Mouse (Mus musculus): ENCODE results near the gene Syt12. TPM values are rescaled to one million over a fixed set of nuclear protein-coding genes. Genes with fewer than 3 reads are reported as not detected.

Syt12 gene
- total and polyA plus RNA-seq, 3 experiments: not detected

GRCm38 (mm10) chr19:4396081-4396997 lies 80.9 kb downstream of the Syt12 start:
- peak; percentile 68 for DNase-seq (ENCODE audit: low read depth, low spot score)
- Histone ChIP-seq H3K79me2 (ENCODE audit: control insufficient read depth, insufficient read depth, low read length, poor library complexity) (peaks cover 47% of the 10 kb centered on the region), H3K36me3 (ENCODE audit: control insufficient read depth in 1 of 2, insufficient read depth in 2 of 2, low read length in 2 of 2) (peaks cover 7 to 39% of the 10 kb centered on the region in 2 experiments; a peak in 3 of 4 replicates), H3K27me3 (ENCODE audit: control insufficient read depth in 1 of 2, insufficient read depth in 2 of 2, low read length in 2 of 2) (no peaks in the 10 kb centered on the region), H3K4me3 (ENCODE audit: control insufficient read depth in 1 of 2, insufficient read depth in 1 of 2, low read depth in 2 of 2, low read length in 2 of 2) (peak overlapping the region; percentile 77 to 91), H3K9me3 (replicated peaks; ENCODE audit: insufficient read depth, low read length) (no peaks in the 10 kb centered on the region), H3K4me1 (ENCODE audit: control insufficient read depth in 1 of 2, insufficient read depth in 2 of 2, low read length in 2 of 2) (peaks cover 8 to 16% of the 10 kb centered on the region in 2 experiments), H3K9ac (ENCODE audit: control insufficient read depth, low read depth, low read length, poor library complexity, severe bottlenecking) (peak overlapping the region; percentile 95), H3K27ac (ENCODE audit: control insufficient read depth, low read depth, low read length) (peak overlapping the region; percentile 71)
- peak; percentile 26 for TF ChIP-seq MXI1 (IDR thresholded peaks at IDR 0.05; ENCODE audit: low read depth, low read length)
- TF ChIP-seq MYB (IDR thresholded peaks at IDR 0.05; ENCODE audit: low read depth, low read length): no peak
- TF ChIP-seq CHD2 (IDR thresholded peaks at IDR 0.05; ENCODE audit: low read length): no peak
- TF ChIP-seq RAD21 (IDR thresholded peaks at IDR 0.05; ENCODE audit: low read depth, low read length): no peak
- TF ChIP-seq CHD1 (IDR thresholded peaks at IDR 0.05; ENCODE audit: low read depth, low read length): peak; percentile 78
- peak; percentile 20; the same call in 1 of the 2 replicates for TF ChIP-seq GATA1 (IDR thresholded peaks at IDR 0.05; ENCODE audit: low read depth, low read length)
- TF ChIP-seq EP300 (IDR thresholded peaks at IDR 0.05; ENCODE audit: low read depth in 1 of 2, low read length in 2 of 2): 0 out of 4 replicates have a peak, but pooled peaks of 1 of the 2 experiments have one; percentile 40
- 0 out of 2 replicates have a peak, but pooled peaks have one; percentile 16 for TF ChIP-seq MAX (IDR thresholded peaks at IDR 0.05; ENCODE audit: low read length)
- peak; percentile 25; the same call in 1 of the 2 replicates for TF ChIP-seq ETS1 (IDR thresholded peaks at IDR 0.05; ENCODE audit: low read depth, low read length)
- peak in 1 of 2 experiments; percentile 53; a peak in 1 of 4 replicates for TF ChIP-seq POLR2A (IDR thresholded peaks at IDR 0.05; ENCODE audit: control insufficient read depth in 1 of 2, insufficient read depth in 1 of 2, low read depth in 1 of 2, low read length in 2 of 2, poor library complexity in 1 of 2)
- no peak for TF ChIP-seq MYC (IDR thresholded peaks at IDR 0.05; ENCODE audit: low read depth, low read length)
- TF ChIP-seq ELF1 (IDR thresholded peaks at IDR 0.05; ENCODE audit: low read depth, low read length): 0 out of 2 replicates have a peak, but pooled peaks have one; percentile 8
- TF ChIP-seq TCF12 (IDR thresholded peaks at IDR 0.05; ENCODE audit: low read depth, low read length): peak; percentile 11; the same call in 1 of the 2 replicates
- 0 out of 2 replicates have a peak, but pooled peaks have one; percentile 21 for TF ChIP-seq RCOR1 (IDR thresholded peaks at IDR 0.05; ENCODE audit: low read depth, low read length)

Other genes starting within 250 kb of the Syt12 start
- gene Pold4, start 245.5 kb downstream of the Syt12 start, total RNA-seq (2012; rRNA removed): 18.5 and 21.1 TPM in 2 replicates
- gene Pold4, start 245.5 kb downstream of the Syt12 start, polyA plus RNA-seq (2012; ENCODE audit: insufficient read depth in 1 of 2, insufficient read length in 2 of 2, low read depth in 1 of 2, low replicate concordance in 2 of 2, missing spikeins in 1 of 2): 10 to 100 TPM in 1 of 2 experiments, not detected in 1; 40.4 TPM
- 7.4 and 9.2 TPM in 2 replicates for gene Ssh3, start 208.3 kb downstream of the Syt12 start, total RNA-seq (2012; rRNA removed)
- 10 to 100 TPM in 1 of 2 experiments, not detected in 1; 14.1 TPM for gene Ssh3, start 208.3 kb downstream of the Syt12 start, polyA plus RNA-seq (2012; ENCODE audit: insufficient read depth in 1 of 2, insufficient read length in 2 of 2, low read depth in 1 of 2, low replicate concordance in 2 of 2, missing spikeins in 1 of 2)
- 0.96 and 1.4 TPM in 2 replicates for gene Ankrd13d, start 194.3 kb downstream of the Syt12 start, total RNA-seq (2012; rRNA removed)
- gene Ankrd13d, start 194.3 kb downstream of the Syt12 start, polyA plus RNA-seq (2012; ENCODE audit: insufficient read depth in 1 of 2, insufficient read length in 2 of 2, low read depth in 1 of 2, low replicate concordance in 2 of 2, missing spikeins in 1 of 2): 1 to 10 TPM in 1 of 2 experiments, not detected in 1; 2.6 TPM
- 65.1 and 75.2 TPM in 2 replicates for gene Grk2, start 171.2 kb downstream of the Syt12 start, total RNA-seq (2012; rRNA removed)
- 100 to 1,000 TPM in 1 of 2 experiments, not detected in 1; 105 TPM for gene Grk2, start 171.2 kb downstream of the Syt12 start, polyA plus RNA-seq (2012; ENCODE audit: insufficient read depth in 1 of 2, insufficient read length in 2 of 2, low read depth in 1 of 2, low replicate concordance in 2 of 2, missing spikeins in 1 of 2)
- gene Kdm2a, start 79.2 kb downstream of the Syt12 start, total RNA-seq (2012; rRNA removed): 20.3 and 24.8 TPM in 2 replicates
- 10 to 100 TPM in 1 of 2 experiments, not detected in 1; 55.9 TPM for gene Kdm2a, start 79.2 kb downstream of the Syt12 start, polyA plus RNA-seq (2012; ENCODE audit: insufficient read depth in 1 of 2, insufficient read length in 2 of 2, low read depth in 1 of 2, low replicate concordance in 2 of 2, missing spikeins in 1 of 2)
- not detected in 2 replicates for gene Rhod, start 38.0 kb downstream of the Syt12 start, total RNA-seq (2012; rRNA removed)
- under 1 TPM in 1 of 2 experiments, not detected in 1; 0.06 TPM for gene Rhod, start 38.0 kb downstream of the Syt12 start, polyA plus RNA-seq (2012; ENCODE audit: insufficient read depth in 1 of 2, insufficient read length in 2 of 2, low read depth in 1 of 2, low replicate concordance in 2 of 2, missing spikeins in 1 of 2)
- gene 2010003K11Rik, start 21.1 kb upstream of the Syt12 start, total RNA-seq (2012; rRNA removed): not detected in 2 replicates
- not detected for gene 2010003K11Rik, start 21.1 kb upstream of the Syt12 start, polyA plus RNA-seq (2012; ENCODE audit: insufficient read depth in 1 of 2, insufficient read length in 2 of 2, low read depth in 1 of 2, low replicate concordance in 2 of 2, missing spikeins in 1 of 2)
- gene Pcx, start 33.0 kb upstream of the Syt12 start, total RNA-seq (2012; rRNA removed): 5.9 and 7.2 TPM in 2 replicates
- 1 to 10 TPM in 1 of 2 experiments, not detected in 1; 7.9 TPM for gene Pcx, start 33.0 kb upstream of the Syt12 start, polyA plus RNA-seq (2012; ENCODE audit: insufficient read depth in 1 of 2, insufficient read length in 2 of 2, low read depth in 1 of 2, low replicate concordance in 2 of 2, missing spikeins in 1 of 2)
- 11.5 and 14.0 TPM in 2 replicates for gene Lrfn4, start 138.2 kb upstream of the Syt12 start, total RNA-seq (2012; rRNA removed)
- gene Lrfn4, start 138.2 kb upstream of the Syt12 start, polyA plus RNA-seq (2012; ENCODE audit: insufficient read depth in 1 of 2, insufficient read length in 2 of 2, low read depth in 1 of 2, low replicate concordance in 2 of 2, missing spikeins in 1 of 2): 10 to 100 TPM in 1 of 2 experiments, not detected in 1; 17.5 TPM
- gene Rce1, start 148.2 kb upstream of the Syt12 start, total RNA-seq (2012; rRNA removed): 37.1 and 43.1 TPM in 2 replicates
- gene Rce1, start 148.2 kb upstream of the Syt12 start, polyA plus RNA-seq (2012; ENCODE audit: insufficient read depth in 1 of 2, insufficient read length in 2 of 2, low read depth in 1 of 2, low replicate concordance in 2 of 2, missing spikeins in 1 of 2): 10 to 100 TPM in 1 of 2 experiments, not detected in 1; 67.8 TPM
- gene Gm960, start 221.2 kb upstream of the Syt12 start, total RNA-seq (2012; rRNA removed): 0.39 and 2.1 TPM in 2 replicates
- gene Gm960, start 221.2 kb upstream of the Syt12 start, polyA plus RNA-seq (2012; ENCODE audit: insufficient read depth in 1 of 2, insufficient read length in 2 of 2, low read depth in 1 of 2, low replicate concordance in 2 of 2, missing spikeins in 1 of 2): 1 to 10 TPM in 1 of 2 experiments, not detected in 1; 2.3 TPM
- gene Sptbn2, start 233.7 kb upstream of the Syt12 start, total RNA-seq (2012; rRNA removed): 0.20 and 0.31 TPM in 2 replicates
- gene Sptbn2, start 233.7 kb upstream of the Syt12 start, polyA plus RNA-seq (2012; ENCODE audit: insufficient read depth in 1 of 2, insufficient read length in 2 of 2, low read depth in 1 of 2, low replicate concordance in 2 of 2, missing spikeins in 1 of 2): under 1 TPM in 1 of 2 experiments, not detected in 1; 0.79 TPM